Mouse (Mus musculus) ovary, postnatal 10 days (tissue): ENCODE results near the gene Ly6g.
"Not testable (repeated sequence)": the region's sequence is repeated elsewhere in the genome, so short reads cannot be mapped to it uniquely, and the experiment has no call there.

Source experiments
- DNase-seq: peaks from one replicate; pipeline ENCODE4 v3.0.0; 2022; ENCODE audit warnings: low spot score

Ly6g gene

GRCm38 (mm10) chr15:75154940-75155339, at the start of gene Ly6g:
Gene Ly6g (plus strand): TSS chr15:75155240.
- no peak for DNase-seq

GRCm38 (mm10) chr15:75110424-75110823, 44.6 kb upstream of the Ly6g start:
- not testable (repeated sequence) for DNase-seq

GRCm38 (mm10) chr15:75111861-75112630, 43.0 kb upstream of the Ly6g start, which contains the start of gene Ly6c2:
Gene Ly6c2 (minus strand): TSS chr15:75111970.
- not testable (repeated sequence) for DNase-seq

GRCm38 (mm10) chr15:75116525-75116924, 38.5 kb upstream of the Ly6g start:
- DNase-seq, result no peak

- not testable (repeated sequence) for DNase-seq
These were observed 37.6 kb upstream of the Ly6g start for GRCm38 (mm10) chr15:75117481-75117880.

GRCm38 (mm10) chr15:75118742-75119141, 36.3 kb upstream of the Ly6g start:
- DNase-seq, result peak; percentile 5

GRCm38 (mm10) chr15:75120066-75120465, 35.0 kb upstream of the Ly6g start:
- DNase-seq, result no peak

GRCm38 (mm10) chr15:75132346-75132745, 22.7 kb upstream of the Ly6g start:
- not testable (repeated sequence) for DNase-seq

- DNase-seq, result not testable (repeated sequence)
These were observed 19.8 kb upstream of the Ly6g start for GRCm38 (mm10) chr15:75135090-75135783.

- not testable (repeated sequence) for DNase-seq
These were observed 17.3 kb upstream of the Ly6g start for GRCm38 (mm10) chr15:75137739-75138138.

- DNase-seq, result not testable (repeated sequence)
These were observed 13.2 kb upstream of the Ly6g start for GRCm38 (mm10) chr15:75141812-75142360.

- DNase-seq, result no peak
These were observed 11.3 kb upstream of the Ly6g start for GRCm38 (mm10) chr15:75143735-75144134.

- DNase-seq, result no peak
These were observed 2.0 kb upstream of the Ly6g start for GRCm38 (mm10) chr15:75153087-75153486.

GRCm38 (mm10) chr15:75157646-75158045, 2.6 kb downstream of the Ly6g start:
- no peak for DNase-seq

GRCm38 (mm10) chr15:75175506-75175905, 20.5 kb downstream of the Ly6g start:
- DNase-seq, result no peak

- DNase-seq, result no peak
These were observed 31.3 kb downstream of the Ly6g start for GRCm38 (mm10) chr15:75186291-75186690.

- no peak for DNase-seq
These were observed 34.1 kb downstream of the Ly6g start for GRCm38 (mm10) chr15:75189116-75189515.

- DNase-seq, result not testable (repeated sequence)
These were observed 35.5 kb downstream of the Ly6g start for GRCm38 (mm10) chr15:75190560-75190959.
